Mouse (Mus musculus) layer of hippocampus, postnatal 10 days (tissue): ENCODE results near the gene Scyl2. TPM values are rescaled to one million over a fixed set of nuclear protein-coding genes. Genes with fewer than 3 reads are reported as not detected.
A peak's percentile ranks its signal among the peaks of the same experiment; 100 is the strongest.
"Not testable (repeated sequence)": the region's sequence is repeated elsewhere in the genome, so short reads cannot be mapped to it uniquely, and the experiment has no call there.

Source experiments
- DNase-seq, 2 experiments: peaks; one replicate each; pipeline ENCODE4 v3.0.0; 2021; ENCODE audit warnings: low spot score in 2 of 2
- total RNA-seq, 2 experiments: library from RNA; stranded (reverse); gene quantifications; 2 replicates each; pipeline ENCODE4 v1.2.3; 2021

The Scyl2 gene
- total RNA-seq, 2 experiments from 2014 or later, result 30.8 to 34.4 TPM

DNA sequence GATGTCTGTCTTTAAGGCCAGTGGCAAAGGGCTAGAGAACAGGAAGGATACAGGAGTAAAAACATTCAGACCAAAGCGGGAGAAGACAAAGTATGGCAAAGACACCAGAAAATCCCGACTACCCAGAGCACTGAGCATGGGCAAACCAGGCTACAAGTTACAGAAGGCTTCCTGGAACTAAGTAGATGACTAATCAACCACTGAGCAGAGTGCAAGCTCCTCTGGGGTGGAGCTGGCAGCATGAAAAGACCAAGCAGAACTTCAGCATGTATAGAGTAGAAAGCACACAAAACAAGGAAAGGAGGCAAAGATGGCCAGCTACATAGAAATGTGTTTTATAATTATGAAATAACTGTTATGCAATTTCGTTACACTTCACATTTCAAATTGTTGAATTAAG, 5.6 kb downstream of the Scyl2 start:
- DNase-seq, result no peak

DNA sequence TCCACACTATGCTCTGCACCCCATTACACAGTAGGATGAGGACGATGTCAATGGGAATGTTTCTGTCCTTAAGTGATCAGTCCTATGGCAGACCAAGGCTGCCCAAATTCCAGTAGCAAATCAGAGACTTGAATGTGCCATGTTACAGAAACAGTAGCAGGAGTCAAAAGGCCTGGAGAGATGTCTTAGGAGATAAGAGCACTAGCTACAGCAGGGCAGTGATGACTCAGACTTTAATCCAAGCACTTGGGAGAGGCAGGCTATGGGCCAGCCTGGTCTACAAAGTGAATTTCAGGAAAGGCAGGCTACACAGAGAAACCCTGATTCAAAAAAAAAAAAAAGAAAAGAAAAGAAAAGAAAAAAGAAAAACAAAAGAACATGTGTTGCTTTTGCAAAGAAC, 6.6 kb downstream of the Scyl2 start:
- no peak for DNase-seq

DNA sequence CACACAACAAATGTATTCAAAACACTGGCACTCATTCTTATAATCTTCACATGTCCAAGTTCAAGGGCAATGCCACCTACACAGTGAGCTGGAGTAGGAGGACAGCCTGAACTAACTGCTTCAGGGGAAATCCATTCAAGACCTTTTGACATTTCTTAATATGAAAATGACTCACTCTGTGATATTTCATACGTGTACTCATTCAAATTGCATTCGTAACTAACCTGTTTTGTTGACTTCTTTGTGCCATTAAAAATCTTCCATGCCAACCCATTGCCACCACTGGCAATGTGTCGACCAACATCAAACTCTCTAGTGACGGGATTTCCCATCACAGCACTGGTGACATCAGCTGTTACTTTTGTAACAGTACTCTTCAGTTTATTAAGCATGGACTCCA, 8.0 kb downstream of the Scyl2 start:
- DNase-seq, result no peak

DNA sequence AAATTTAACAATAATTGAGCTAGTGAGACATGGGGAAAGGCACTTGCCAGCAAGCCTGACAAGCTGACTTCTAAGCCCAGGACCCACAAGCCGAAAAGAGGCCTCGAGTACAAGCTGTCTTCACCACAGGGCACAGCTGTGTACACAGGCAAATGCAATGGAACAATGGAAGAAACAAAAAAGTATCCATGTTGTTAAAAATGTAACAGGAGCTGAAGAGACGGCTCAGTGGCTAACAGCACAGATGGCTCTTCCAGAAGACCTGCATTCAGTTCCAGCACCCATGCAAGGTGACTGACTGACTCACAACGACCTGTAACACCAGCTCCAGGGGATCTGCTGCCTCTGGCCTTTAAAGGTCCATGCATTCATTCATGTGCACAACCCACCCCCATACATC, 9.5 kb downstream of the Scyl2 start:
- DNase-seq, result no peak

DNA sequence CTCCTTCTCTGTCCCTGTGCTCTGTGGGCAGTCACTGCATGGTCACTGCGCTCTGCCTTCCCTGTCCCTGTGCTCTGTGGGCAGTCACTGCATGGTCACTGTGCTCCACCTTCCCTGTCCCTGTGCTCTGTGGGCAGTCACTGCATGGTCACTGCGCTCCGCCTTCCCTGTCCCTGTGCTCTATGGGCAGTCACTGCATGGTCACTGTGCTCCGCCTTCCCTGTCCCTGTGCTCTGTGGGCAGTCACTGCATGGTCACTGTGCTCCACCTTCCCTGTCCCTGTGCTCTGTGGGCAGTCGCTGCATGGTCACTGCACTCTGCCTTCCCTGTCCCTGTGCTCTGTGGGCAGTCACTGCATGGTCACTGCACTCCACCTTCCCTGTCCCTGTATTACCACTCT, 15.7 kb downstream of the Scyl2 start:
- DNase-seq, result not testable (repeated sequence)

DNA sequence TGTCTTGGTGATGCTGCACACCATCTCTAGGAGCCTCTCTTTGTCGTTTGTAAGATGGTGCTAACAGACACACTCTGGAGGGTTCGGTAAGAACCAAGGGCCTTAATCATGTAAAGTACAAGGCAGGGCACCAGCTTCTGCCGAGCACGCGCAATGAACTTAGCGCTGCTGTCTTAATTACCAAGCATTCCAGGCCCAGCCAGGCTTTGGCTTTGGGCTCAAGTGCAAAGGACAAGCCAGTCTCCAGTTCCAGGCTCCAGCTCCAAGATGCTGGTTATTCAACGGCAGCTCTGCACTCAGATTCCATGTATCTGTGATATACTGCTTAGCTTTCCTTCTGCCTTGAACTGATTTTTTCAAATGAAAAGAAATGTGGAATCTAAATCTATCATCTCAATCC, 18.5 kb downstream of the Scyl2 start:
- no peak for DNase-seq

DNA sequence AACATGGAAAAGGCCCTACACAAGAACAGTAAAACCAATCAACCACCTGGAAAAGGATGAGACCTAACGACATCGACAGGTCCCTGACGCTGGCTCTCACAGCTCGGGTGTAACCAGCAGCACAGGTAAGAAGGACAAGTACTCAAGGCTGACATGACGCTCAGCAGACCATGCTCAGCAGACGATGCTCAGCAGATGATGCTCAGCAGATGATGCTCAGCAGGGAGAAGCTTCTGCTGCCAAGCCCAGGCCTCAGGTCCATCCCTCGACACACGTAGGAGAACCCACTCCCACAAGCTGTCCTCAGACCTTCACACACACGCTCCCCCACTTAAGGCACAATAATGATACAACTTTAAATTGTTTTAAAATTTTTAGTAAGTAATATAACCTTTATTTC, 20.4 kb downstream of the Scyl2 start:
- DNase-seq, result no peak

DNA sequence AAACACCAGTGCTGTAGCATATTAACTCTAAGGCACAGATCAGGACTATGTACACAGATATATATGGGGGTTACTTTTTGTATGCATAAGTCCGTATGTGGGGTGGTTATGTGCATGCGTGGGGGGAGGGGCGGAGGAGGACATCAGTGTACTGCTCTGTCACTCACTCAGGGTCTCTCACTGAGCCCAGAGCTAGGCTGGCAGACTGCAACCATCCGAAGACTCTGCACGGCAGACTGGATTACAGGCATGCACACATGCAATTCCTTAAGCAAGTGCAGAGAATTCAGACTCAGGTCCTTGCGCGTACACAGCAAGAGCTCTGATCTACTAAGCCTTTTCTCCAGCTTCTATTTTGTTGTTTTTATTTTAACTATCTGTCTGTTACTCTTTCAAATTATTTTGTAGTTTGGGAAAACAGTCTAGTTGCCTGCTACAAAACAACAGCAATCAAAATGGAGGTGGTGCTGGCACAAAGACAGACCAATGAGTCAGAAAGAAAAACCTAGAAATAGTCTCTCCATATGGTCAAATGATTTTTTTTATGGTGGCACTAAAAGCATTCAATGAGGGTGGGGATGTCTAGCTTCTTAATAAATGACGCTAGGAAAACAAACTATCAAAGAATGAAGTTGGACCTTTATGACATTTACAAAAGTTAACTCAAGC, 21.0 kb downstream of the Scyl2 start:
- DNase-seq, result no peak

DNA sequence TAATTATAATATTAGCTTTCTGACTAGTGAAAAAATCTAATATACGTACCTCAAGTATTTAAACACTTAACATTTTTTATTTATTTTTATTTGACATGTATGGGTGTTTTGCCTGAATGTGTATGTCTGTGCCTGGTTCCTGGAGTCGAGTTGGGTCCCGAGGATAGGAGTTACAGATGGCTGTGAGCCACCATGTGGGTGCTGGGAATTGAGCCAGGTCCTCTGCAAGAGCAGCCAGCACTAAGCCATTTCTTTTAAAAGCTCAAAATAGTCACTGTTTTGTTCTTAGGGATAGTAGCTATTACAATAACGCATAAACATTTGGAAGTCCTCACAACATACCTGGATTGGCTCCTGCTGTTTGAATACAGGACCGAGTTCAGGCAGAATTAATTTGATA, 29.7 kb downstream of the Scyl2 start:
- peak; percentile 25 to 39 for DNase-seq

DNA sequence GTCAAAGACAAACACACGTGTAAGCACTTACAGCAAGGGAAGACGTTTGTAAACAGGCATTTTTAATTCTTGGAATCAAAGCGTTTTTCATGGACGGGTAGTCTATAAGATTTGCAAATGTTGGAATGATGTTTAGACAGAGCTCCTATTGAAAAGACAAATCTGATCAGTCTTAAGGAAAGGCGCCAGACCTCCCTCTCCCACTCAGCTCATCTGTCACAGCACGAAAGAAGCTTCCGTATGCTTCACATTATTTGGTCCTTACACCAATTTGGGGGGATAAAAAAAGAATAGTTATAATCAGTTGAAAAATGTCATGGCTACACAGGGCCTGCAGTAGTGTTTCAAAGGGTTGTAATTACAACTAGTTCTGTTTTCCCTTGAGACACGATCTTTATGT, 33.2 kb downstream of the Scyl2 start:
- DNase-seq, result no peak

DNA sequence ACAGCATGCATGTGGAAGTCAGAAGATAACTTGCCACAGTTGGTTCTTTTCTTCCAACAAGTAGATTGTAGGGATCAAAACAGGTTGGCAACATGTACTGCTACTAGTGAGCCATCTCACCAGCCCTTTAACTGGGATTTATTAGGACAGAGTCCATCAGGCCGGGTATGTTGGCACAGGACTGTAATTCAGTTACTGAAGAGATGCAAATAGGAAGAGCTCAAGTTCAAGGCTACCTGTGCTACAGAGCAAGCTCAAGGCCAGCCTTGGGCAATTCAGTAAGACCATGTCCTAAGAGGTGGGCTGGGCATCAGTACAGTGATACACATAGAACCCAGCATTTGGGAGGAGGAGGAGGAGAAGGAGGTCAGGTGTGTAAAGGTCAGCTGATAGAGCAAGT, 34.4 kb downstream of the Scyl2 start:
- no peak for DNase-seq

DNA sequence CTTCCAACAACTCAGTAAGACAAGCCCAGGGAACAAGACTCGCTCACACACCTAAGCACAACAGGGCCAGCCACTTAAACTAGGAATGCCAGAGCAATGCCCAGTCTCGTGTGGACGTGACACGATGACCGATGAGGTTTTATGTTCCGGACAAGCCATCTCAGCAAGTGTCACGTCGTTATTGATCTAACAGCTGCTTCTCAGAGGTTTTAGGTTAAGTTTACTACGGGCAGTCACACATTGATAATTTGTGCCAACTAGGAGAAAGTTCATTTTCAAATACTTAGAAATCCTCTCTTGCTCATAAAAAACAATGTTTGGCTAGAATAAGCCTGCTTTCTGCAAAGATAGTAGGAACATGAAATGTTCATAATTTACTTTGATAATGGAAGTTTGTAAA, 39.2 kb downstream of the Scyl2 start:
- no peak for DNase-seq

DNA sequence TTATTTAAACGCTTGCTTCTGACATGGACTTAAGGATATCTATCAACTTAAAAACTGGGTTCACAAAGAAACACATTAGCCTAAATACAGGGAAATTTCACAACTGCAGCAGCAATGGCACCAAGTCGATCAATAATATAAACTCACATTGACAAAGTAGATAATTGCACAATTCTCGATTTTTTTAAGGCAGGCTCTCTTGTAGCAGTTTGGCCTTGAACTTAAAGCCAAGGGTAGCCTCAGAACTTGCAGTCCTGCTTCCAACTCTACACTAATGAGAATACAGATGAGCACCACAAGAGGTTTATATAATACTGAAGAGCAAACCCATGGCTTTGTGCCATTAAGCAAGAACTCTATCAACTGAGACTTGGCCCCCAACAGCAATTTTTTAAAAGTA, 49.1 kb downstream of the Scyl2 start:
- no peak for DNase-seq

DNA sequence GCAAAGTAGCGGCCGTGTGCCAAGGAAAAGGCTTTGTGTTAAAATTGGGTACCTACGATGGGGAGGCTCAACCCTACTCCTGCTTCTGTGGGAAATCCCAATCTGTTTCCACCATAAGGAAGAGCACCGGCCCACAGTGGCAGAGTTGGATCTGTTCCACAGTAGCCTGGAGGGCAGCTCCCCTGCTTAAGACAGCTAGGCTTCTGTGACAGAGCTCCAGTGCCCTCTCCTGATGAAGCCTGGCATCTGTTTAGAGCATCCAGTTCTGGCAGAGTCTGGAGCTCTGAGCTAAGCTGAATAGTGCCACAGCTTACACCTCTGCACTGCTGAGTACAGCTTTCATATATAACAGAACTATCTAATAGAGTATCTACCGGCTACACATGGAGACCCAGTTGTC, 51.1 kb downstream of the Scyl2 start:
- DNase-seq, result peak; percentile 29 to 55

DNA sequence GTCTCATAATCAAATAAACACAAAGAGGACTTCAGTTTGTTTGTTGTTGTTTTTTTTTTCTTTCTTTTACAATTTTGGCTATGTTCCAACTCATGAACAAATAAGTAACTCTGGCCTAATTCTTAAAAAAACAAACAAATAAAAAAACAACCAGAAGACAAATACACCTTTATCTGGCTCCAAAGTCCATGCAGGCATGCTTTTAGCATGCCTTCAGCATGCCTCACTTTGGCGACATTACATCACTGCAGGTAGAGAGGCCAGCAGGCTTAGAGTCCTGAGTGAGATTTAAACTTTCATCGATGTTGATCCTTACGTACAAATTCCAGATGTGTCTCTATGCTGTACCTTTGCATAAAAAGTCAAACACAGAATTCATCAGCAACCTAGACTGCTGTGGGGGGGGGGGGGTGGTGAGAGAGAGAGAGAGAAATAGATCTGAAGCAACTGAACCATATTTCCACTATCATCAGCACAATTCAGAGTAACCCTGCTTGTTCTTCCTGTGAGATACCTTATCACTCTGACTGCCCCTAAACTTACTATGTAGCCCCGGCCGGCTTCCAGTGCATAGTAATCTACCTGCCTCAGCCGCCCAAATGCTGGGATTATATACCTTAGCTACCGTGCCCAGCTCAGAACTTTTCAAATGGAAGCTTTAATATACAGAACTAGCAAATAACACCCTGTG, 52.2 kb downstream of the Scyl2 start:
- no peak for DNase-seq

DNA sequence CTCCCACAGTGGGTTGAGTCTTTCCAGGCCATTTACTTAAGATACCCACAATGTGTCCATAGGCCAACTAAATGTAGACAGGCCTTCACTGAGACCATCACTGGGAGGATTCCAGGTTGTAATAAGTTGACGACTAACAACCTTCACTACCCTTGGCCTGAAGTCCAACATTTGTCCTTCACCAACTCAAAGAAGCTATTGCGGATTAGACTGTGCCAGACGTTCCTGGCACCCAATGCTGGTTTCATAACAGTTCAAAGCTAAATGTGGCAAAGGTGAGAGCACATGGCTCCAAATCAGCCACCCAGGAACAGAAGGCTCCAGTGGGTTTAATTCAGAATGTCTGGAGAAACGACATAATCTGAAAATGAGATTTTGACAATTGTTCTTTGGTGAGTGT, 53.0 kb downstream of the Scyl2 start:
- no peak for DNase-seq

DNA sequence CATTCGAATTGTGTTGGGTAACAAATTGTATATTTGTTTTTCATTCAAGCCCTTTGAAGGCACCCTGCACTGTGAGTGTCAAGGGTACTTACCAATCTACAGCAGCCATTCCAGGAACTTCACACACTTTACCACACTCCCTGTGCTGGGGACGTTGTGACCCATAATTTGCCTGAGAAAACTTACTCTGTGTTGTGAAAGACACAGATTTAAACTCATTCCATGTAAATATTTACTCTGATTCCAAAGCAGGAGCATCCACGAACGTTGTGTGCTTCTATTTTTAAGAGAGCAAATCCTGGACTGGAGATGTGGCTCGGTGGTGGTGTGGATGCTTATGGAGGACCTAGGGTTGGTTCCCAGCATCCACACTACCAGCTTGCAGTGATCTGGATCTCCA, 54.3 kb downstream of the Scyl2 start:
- no peak for DNase-seq

DNA sequence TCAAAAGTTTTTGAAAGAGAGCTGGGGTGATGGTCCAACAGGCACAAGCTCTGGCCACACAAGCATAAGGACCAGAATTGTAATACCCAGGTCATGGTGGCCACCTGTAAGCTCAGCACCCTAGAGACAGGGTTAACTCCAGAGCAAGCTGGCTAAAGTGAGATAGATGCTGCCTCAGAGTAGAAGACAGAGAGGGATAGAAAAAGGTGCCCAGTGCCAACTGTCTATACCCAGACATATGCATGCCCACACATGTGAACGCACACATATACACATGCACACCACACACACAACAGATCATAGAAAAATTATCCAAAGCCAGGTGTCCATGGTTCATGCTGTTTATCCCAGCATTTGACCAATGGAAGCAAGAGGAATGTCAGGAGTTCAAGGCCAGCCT, 55.5 kb downstream of the Scyl2 start:
- DNase-seq, result no peak

DNA sequence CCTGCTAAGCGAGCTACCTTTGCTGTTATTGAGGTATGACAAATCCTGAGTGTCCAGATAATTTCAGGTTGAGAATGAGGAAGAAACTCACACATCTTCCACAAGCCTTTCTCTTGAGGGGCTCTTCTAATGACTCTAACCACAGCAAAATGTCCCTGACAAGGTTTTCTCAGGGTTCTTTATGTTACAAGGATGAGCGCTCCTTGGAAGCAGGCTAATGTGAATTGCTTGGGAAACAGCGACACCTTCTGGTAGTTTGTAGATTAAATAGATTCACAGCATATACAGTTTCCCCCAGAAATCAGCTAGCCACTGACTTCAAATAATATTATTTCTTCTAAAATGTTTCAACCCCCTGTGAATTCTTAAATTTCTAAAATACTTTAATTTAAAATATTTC, 56.0 kb downstream of the Scyl2 start:
- peak; percentile 30 to 59 for DNase-seq

DNA sequence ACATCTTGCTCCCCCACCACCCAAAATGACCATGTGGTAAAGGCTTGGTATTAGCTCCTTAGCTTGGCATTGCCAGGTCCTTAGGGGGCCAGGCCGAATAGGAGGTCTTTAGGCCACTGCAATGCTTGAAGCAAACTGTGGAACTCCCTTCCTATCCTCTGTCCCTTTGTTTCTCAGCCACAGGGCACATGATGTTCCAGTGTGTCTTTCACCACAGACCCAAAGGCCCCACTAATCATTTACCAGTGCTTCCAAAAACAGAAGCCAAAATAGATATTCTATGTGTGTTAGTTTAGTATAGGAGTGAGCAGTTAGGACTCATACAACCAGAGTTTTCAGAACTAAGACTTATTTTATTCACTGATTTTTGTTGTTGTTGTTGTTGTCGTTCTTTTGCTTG, 59.4 kb downstream of the Scyl2 start:
- no peak for DNase-seq

DNA sequence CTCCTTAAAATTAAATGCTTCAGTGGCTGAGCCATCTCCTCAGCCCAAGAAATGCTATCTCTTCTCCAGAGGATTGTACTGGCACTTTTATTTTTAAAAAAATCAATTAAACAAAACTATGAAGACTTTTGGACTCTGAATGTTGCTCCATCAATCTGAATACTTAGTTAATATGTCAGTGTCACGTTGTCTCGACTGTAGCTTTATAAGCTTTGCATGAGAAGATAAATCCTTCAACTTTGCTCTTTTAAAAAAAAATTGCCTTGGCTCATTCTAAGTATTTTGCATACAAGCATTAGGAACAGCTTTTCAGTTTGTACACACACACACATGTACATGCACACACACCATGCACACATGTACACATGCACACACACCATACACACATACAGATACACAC, 61.9 kb downstream of the Scyl2 start:
- no peak for DNase-seq

DNA sequence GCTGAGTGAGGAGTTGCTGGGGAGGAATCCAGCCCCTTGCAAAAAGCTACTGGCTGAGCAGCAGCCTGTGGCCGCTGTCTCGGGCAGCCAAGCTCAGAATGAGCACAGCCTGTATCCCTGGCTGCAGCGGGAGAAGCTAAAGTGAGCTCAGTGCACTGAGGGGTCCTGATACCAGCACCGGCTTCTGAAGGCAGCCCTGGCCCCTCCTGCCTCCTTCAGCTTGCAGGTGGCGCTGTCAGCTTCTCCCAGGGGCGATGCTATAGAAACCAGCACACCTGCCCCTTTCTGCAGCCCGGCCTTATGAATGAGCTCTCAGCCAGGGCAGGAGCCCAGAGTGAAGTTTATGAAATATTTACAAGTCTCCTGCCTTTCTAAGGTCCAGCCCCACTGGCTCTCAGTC, 65.0 kb downstream of the Scyl2 start, which contains the start of gene Slc17a8:
Gene Slc17a8 (minus strand): TSS at position 125 of the 400 bp plus-strand sequence.
- DNase-seq, result no peak

DNA sequence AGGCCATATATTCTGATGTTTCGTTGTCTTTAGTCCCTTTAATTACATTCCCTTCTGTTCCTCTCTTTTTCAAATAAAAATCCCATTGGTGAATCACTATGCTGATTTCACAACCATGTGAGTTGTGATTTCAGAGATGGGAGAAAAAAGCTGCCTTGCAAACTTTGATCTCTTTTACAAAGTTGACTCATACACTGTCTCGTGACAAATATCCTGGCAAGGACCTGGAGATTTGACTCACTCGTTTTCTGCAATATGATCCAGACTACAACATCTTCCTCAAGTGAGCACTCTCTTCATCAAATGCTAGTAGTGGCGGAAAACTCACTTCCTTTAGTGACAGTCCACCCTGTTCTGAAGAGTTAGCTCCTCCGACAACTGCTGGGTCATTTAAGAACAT, 86.8 kb downstream of the Scyl2 start:
- no peak for DNase-seq
